Mouse (Mus musculus): ENCODE data around the gene Slit3. TPM values are rescaled to one million over a fixed set of nuclear protein-coding genes. Genes with fewer than 3 reads are reported as not detected.
A peak's percentile ranks its signal among the peaks of the same experiment; 100 is the strongest.

Gene Slit3
- polyA plus RNA-seq, 1 experiment from 2014 or later: 7.4 TPM

- H3K4me3 ChIP-seq (ENCODE audit: low read depth, low read length): no peak overlapping the region
- DNase-seq (ENCODE audit: low spot score): no peak
- H3K4me1 ChIP-seq (replicated peaks; ENCODE audit: control insufficient read depth, insufficient read depth, low read length): 0 out of 2 replicates have a peak, but pooled peaks cover 4% of the 10 kb centered on the region
- H3K36me3 ChIP-seq (ENCODE audit: control insufficient read depth, insufficient read depth, low read length): no peaks in the 10 kb centered on the region
- ATAC-seq (replicated peaks; ENCODE audit: low FRiP score): no peak
- H3K27me3 ChIP-seq (ENCODE audit: control insufficient read depth, insufficient read depth, low read length): peaks cover 3% of the 10 kb centered on the region
- WGBS: 84% methylated on average over 4 of the region's 4 CpGs
- no peak overlapping the region for H3K9ac ChIP-seq (ENCODE audit: low read length)
- no peaks in the 10 kb centered on the region for H3K9me3 ChIP-seq (ENCODE audit: control insufficient read depth, low read length)
- H3K27ac ChIP-seq (ENCODE audit: low read depth, low read length): no peak overlapping the region
- no peak overlapping the region for H3K4me2 ChIP-seq (ENCODE audit: low read depth, low read length, severe bottlenecking)
Measured at GRCm38 (mm10) chr11:35355811-35356210, 234.8 kb downstream of the Slit3 start.

- H3K4me2 ChIP-seq (ENCODE audit: low read depth, low read length, severe bottlenecking): no peak overlapping the region
- peaks cover 5% of the 10 kb centered on the region; the same call in 1 of the 2 replicates for H3K4me1 ChIP-seq (replicated peaks; ENCODE audit: control insufficient read depth, insufficient read depth, low read length)
- no peaks in the 10 kb centered on the region for H3K36me3 ChIP-seq (ENCODE audit: control insufficient read depth, insufficient read depth, low read length)
- DNase-seq (ENCODE audit: low spot score): no peak
- no peak overlapping the region for H3K4me3 ChIP-seq (ENCODE audit: low read depth, low read length)
- ATAC-seq (replicated peaks; ENCODE audit: low FRiP score): no peak
- 87% methylated on average over 6 of the region's 6 CpGs for WGBS
- peaks cover 9% of the 10 kb centered on the region; the same call in 1 of the 2 replicates for H3K27me3 ChIP-seq (ENCODE audit: control insufficient read depth, insufficient read depth, low read length)
- H3K9me3 ChIP-seq (ENCODE audit: control insufficient read depth, low read length): no peaks in the 10 kb centered on the region
- H3K9ac ChIP-seq (ENCODE audit: low read length): no peak overlapping the region
- H3K27ac ChIP-seq (ENCODE audit: low read depth, low read length): no peak overlapping the region
Measured at GRCm38 (mm10) chr11:35361071-35361470, 240.0 kb downstream of the Slit3 start.

- H3K4me2 ChIP-seq (ENCODE audit: low read depth, low read length, severe bottlenecking): no peak overlapping the region
- WGBS: 52% methylated on average over 4 of the region's 4 CpGs
- no peaks in the 10 kb centered on the region for H3K36me3 ChIP-seq (ENCODE audit: control insufficient read depth, insufficient read depth, low read length)
- H3K27ac ChIP-seq (ENCODE audit: low read depth, low read length): no peak overlapping the region
- peaks cover 5% of the 10 kb centered on the region; the same call in 1 of the 2 replicates for H3K4me1 ChIP-seq (replicated peaks; ENCODE audit: control insufficient read depth, insufficient read depth, low read length)
- 0 out of 2 replicates have a peak, but pooled peaks cover 2% of the 10 kb centered on the region for H3K9me3 ChIP-seq (ENCODE audit: control insufficient read depth, low read length)
- H3K4me3 ChIP-seq (ENCODE audit: low read depth, low read length): no peak overlapping the region
- DNase-seq (ENCODE audit: low spot score) (no peak), ATAC-seq (replicated peaks; ENCODE audit: low FRiP score) (no peak)
- H3K9ac ChIP-seq (ENCODE audit: low read length): no peak overlapping the region
- peaks cover 11% of the 10 kb centered on the region; the same call in 1 of the 2 replicates for H3K27me3 ChIP-seq (ENCODE audit: control insufficient read depth, insufficient read depth, low read length)
Measured at GRCm38 (mm10) chr11:35362975-35363374, 242.0 kb downstream of the Slit3 start.

- H3K9ac ChIP-seq (ENCODE audit: low read length): no peak overlapping the region
- 51% methylated on average over 10 of the region's 10 CpGs for WGBS
- H3K27ac ChIP-seq (ENCODE audit: low read depth, low read length): no peak overlapping the region
- no peak overlapping the region for H3K4me3 ChIP-seq (ENCODE audit: low read depth, low read length)
- H3K27me3 ChIP-seq (ENCODE audit: control insufficient read depth, insufficient read depth, low read length): peaks cover 17% of the 10 kb centered on the region; the same call in 1 of the 2 replicates
- DNase-seq (ENCODE audit: low spot score): no peak
- H3K4me2 ChIP-seq (ENCODE audit: low read depth, low read length, severe bottlenecking): no peak overlapping the region
- ATAC-seq (replicated peaks; ENCODE audit: low FRiP score): no peak
- 0 out of 2 replicates have a peak, but pooled peaks cover 2% of the 10 kb centered on the region for H3K9me3 ChIP-seq (ENCODE audit: control insufficient read depth, low read length)
- peaks cover 5% of the 10 kb centered on the region; the same call in 1 of the 2 replicates for H3K4me1 ChIP-seq (replicated peaks; ENCODE audit: control insufficient read depth, insufficient read depth, low read length)
- no peaks in the 10 kb centered on the region for H3K36me3 ChIP-seq (ENCODE audit: control insufficient read depth, insufficient read depth, low read length)
Measured at GRCm38 (mm10) chr11:35364469-35364868, 243.4 kb downstream of the Slit3 start.

- Histone ChIP-seq H3K36me3 (ENCODE audit: control insufficient read depth, insufficient read depth, low read length) (no peaks in the 10 kb centered on the region), H3K27me3 (ENCODE audit: control insufficient read depth, insufficient read depth, low read length) (peaks cover 19% of the 10 kb centered on the region; the same call in 1 of the 2 replicates), H3K4me3 (ENCODE audit: low read depth, low read length) (no peak overlapping the region), H3K9me3 (ENCODE audit: control insufficient read depth, low read length) (0 out of 2 replicates have a peak, but pooled peaks cover 2% of the 10 kb centered on the region), H3K4me2 (ENCODE audit: low read depth, low read length, severe bottlenecking) (no peak overlapping the region; the same call in 1 of the 2 replicates), H3K27ac (ENCODE audit: low read depth, low read length) (no peak overlapping the region), H3K4me1 (replicated peaks; ENCODE audit: control insufficient read depth, insufficient read depth, low read length) (peaks cover 5% of the 10 kb centered on the region; the same call in 1 of the 2 replicates), H3K9ac (ENCODE audit: low read length) (no peak overlapping the region)
- WGBS: 3% methylated on average over 8 of the region's 8 CpGs
- ATAC-seq (replicated peaks; ENCODE audit: low FRiP score): 0 out of 2 replicates have a peak, but pooled peaks have one; percentile 49
- DNase-seq (ENCODE audit: low spot score): no peak
Measured at GRCm38 (mm10) chr11:35365510-35365931, 244.5 kb downstream of the Slit3 start.

- DNase-seq (ENCODE audit: low spot score): no peak
Measured at GRCm38 (mm10) chr11:35366611-35367010, 245.6 kb downstream of the Slit3 start.

GRCm38 (mm10) chr11:35367248-35367647 is 246.2 kb downstream of the Slit3 start:
- 0 out of 2 replicates have a peak, but pooled peaks cover 2% of the 10 kb centered on the region for H3K9me3 ChIP-seq (ENCODE audit: control insufficient read depth, low read length)
- H3K36me3 ChIP-seq (ENCODE audit: control insufficient read depth, insufficient read depth, low read length): no peaks in the 10 kb centered on the region
- H3K4me2 ChIP-seq (ENCODE audit: low read depth, low read length, severe bottlenecking): no peak overlapping the region
- H3K27ac ChIP-seq (ENCODE audit: low read depth, low read length): no peak overlapping the region
- H3K4me1 ChIP-seq (replicated peaks; ENCODE audit: control insufficient read depth, insufficient read depth, low read length): peaks cover 5% of the 10 kb centered on the region; the same call in 1 of the 2 replicates
- no peak overlapping the region for H3K9ac ChIP-seq (ENCODE audit: low read length)
- no peak for DNase-seq (ENCODE audit: low spot score)
- H3K27me3 ChIP-seq (ENCODE audit: control insufficient read depth, insufficient read depth, low read length): peaks cover 21% of the 10 kb centered on the region; the same call in 1 of the 2 replicates
- ATAC-seq (replicated peaks; ENCODE audit: low FRiP score): no peak
- H3K4me3 ChIP-seq (ENCODE audit: low read depth, low read length): no peak overlapping the region
- WGBS: 87% methylated on average over 4 of the region's 4 CpGs

More at GRCm38 (mm10) chr11:35366611-35367010, 245.6 kb downstream of the Slit3 start:
- Histone ChIP-seq H3K9me3 (ENCODE audit: control insufficient read depth, low read length) (0 out of 2 replicates have a peak, but pooled peaks cover 2% of the 10 kb centered on the region), H3K4me3 (ENCODE audit: low read depth, low read length) (no peak overlapping the region), H3K36me3 (ENCODE audit: control insufficient read depth, insufficient read depth, low read length) (no peaks in the 10 kb centered on the region), H3K9ac (ENCODE audit: low read length) (no peak overlapping the region), H3K4me1 (replicated peaks; ENCODE audit: control insufficient read depth, insufficient read depth, low read length) (peaks cover 5% of the 10 kb centered on the region; the same call in 1 of the 2 replicates), H3K27ac (ENCODE audit: low read depth, low read length) (no peak overlapping the region), H3K4me2 (ENCODE audit: low read depth, low read length, severe bottlenecking) (no peak overlapping the region), H3K27me3 (ENCODE audit: control insufficient read depth, insufficient read depth, low read length) (peaks cover 21% of the 10 kb centered on the region; the same call in 1 of the 2 replicates)
- WGBS: 70% methylated on average over 4 of the region's 4 CpGs
- ATAC-seq (replicated peaks; ENCODE audit: low FRiP score): no peak

- WGBS: 17% methylated on average over 7 of the region's 7 CpGs
- H3K27ac ChIP-seq (ENCODE audit: low read depth, low read length): no peak overlapping the region
- no peak overlapping the region for H3K4me3 ChIP-seq (ENCODE audit: low read depth, low read length)
- no peaks in the 10 kb centered on the region for H3K36me3 ChIP-seq (ENCODE audit: control insufficient read depth, insufficient read depth, low read length)
- no peak for ATAC-seq (replicated peaks; ENCODE audit: low FRiP score)
- H3K4me2 ChIP-seq (ENCODE audit: low read depth, low read length, severe bottlenecking): no peak overlapping the region
- H3K27me3 ChIP-seq (ENCODE audit: control insufficient read depth, insufficient read depth, low read length): peaks cover 13% of the 10 kb centered on the region; the same call in 1 of the 2 replicates
- H3K9ac ChIP-seq (ENCODE audit: low read length): no peak overlapping the region
- DNase-seq (ENCODE audit: low spot score): no peak
- peaks cover 2% of the 10 kb centered on the region; the same call in 1 of the 2 replicates for H3K9me3 ChIP-seq (ENCODE audit: control insufficient read depth, low read length)
- peaks cover 3% of the 10 kb centered on the region; the same call in 1 of the 2 replicates for H3K4me1 ChIP-seq (replicated peaks; ENCODE audit: control insufficient read depth, insufficient read depth, low read length)
Measured at GRCm38 (mm10) chr11:35369964-35370363, 248.9 kb downstream of the Slit3 start.
